Mouse (Mus musculus): ENCODE data around the gene Anks1b.

Anks1b gene

DNA sequence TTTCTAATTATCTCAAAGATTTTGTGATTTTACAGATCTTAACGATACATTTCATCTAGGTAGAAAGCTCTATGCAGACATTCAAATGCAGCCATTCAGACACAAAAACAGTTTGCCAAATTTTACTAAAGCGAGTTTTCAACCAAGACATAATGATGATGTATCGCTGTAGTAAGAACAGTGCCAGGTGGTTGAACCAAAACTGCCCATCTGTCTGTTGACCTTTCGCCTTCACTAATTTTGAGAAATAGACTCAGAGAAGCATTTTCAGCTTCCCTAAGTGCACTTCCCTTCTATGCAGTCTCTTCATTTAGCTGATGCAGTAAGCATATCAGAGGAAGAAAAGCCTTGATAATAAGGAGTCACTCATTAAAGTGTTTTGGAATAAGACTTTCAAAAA lies 527.1 kb downstream of the Anks1b start:
- DNase-seq, result no peak

DNA sequence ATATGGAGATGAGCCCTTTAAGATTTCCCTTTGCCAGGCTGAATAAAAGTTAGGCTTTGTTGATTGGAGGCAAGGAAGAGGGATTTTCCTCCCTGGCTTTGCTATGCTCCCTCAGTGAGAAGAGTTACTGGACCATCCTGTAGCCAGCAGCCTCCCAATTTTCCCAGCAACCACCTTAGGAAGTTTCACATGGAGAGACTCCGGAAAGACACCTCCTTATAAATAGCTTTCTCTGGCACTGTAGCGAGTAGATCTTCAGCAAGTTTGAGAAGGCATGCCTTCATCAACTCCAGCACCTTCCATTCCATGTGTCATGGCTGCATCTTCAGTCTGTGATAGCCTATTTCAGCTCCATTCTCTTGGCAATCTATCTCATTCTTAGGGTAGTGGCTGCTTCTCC lies 535.2 kb downstream of the Anks1b start:
- no peak for DNase-seq

DNA sequence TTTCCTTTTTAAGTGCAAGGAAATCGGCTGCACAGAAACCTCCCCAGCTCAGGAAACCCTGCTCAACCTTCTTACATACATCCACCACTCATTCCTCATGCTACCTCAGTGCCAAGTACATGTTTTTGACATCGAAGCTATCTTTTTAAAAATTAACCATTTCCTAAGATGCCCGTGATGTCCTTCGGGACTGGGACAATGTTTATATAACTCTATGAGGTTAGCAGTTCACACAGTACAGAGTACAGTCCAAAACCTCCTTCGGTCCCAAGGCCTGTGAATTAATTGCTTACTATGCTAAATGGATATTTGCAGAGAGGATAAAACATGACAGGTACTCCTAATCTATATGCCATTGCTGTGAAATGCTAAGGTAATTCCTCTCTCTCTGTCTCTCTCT lies 558.2 kb downstream of the Anks1b start:
- DNase-seq, result no peak

DNA sequence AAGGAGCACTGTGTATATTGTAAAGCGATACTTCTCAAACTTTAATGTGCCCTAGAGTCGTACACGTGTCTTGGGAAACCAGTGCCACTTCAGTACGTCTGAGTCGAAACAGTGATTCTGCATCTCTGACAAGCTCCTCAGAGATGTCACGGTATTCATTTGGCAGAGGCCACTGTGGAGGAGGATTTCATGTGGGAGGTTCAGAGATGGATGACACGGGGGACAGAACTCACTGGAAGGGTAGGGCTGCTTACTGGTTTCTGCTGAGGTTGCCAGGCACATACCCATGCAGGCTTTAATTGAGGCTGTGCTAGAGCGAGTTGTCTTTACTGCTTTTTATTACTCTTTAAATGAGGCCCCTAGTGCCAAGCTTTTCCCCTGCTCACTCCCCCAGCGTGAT lies 558.7 kb downstream of the Anks1b start:
- peak; percentile 12 for DNase-seq

DNA sequence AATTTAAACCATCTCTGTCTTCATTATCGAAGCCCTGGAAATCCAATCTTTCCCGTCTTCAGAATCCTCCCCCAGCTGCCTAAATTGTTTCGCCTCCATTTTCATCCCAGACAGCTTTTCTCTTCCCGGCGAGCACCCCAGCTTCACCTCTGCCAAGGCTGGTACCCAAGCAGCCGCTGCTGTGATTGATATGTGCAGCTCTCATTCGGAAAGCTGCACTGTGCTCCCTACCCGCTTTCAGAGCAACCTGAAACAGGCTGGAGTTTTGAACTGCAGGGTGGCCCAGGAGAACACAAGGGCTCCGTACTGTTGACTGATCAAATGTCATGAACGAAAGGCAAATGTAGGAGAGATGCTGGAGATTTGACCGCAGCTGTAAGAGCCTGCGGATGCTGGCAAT lies 559.2 kb downstream of the Anks1b start:
- no peak for DNase-seq

DNA sequence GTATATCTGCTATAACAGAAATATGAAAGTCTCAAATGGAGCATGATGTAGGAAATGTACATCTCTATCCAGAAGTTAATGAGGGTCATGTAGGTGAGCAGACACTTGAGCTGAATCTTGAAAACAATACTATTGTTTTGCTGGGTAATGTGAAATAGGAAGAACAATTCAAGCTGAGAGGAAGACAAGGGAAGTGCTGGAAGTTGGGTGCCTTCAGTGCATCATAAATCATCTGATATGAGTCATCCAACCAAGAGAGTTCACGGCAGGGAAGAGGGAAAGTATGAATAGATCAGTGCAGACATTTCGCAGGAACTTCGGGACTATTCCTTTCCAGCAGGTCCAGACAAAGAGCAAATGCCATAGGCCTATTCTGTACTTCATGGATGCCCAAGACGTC lies 567.7 kb downstream of the Anks1b start:
- DNase-seq, result no peak

DNA sequence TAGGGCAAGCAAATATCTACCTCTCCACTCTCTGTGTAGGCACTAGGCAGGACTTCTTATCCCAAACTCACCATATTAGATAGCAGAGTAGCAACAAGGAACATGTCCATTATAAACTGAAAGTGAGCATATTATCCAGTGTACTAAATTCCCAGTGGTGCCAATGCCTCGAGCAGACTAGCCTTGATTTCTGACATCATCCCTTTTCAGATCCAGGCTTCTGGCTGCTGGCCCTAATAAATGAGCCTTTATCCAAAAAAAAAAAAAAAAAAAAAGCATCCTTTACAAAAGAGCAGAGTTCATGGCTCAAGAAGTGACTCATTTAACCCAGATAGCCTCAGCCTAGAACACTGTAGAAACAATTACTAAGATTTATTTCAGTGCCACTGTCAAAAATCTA lies 568.3 kb downstream of the Anks1b start:
- DNase-seq, result no peak

DNA sequence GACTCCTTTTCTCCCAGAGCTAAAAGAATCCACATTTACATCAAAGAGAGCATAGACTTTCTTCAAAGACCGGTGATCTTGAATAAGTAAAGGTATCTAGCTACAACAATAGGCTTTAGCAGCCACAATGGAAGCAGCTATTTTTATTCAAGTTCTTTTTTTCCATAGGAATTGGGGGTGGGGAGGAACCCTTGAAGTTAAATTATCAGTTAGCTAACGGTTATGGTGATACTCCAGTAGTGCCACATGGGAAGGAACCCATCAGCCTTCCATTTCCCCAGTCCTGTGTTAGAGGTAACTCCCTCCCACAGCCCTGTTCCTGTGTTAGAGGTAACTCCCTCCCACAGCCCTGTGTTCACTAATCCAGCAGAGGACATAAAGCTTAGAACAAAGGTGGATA lies 591.6 kb downstream of the Anks1b start:
- no peak for DNase-seq

DNA sequence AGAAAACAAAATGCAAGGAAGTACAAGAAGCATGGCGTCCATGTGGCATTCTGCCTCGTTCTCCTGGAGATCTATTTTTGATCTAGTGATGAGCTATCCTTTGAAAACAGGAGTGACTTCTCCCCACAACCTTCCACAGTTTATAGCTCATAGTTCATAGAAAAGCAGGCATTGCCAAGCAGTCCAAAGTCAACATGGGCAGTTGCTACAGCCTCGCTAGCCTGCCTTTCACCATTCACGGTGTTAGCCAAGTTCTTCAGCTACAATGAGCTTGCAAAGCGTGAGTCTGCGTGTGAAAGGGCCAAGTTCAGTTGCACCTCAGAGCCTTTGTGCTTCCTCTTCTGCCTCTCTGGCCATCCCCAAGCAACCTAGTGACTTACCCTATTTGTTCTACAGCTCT lies 592.1 kb downstream of the Anks1b start:
- no peak for DNase-seq

DNA sequence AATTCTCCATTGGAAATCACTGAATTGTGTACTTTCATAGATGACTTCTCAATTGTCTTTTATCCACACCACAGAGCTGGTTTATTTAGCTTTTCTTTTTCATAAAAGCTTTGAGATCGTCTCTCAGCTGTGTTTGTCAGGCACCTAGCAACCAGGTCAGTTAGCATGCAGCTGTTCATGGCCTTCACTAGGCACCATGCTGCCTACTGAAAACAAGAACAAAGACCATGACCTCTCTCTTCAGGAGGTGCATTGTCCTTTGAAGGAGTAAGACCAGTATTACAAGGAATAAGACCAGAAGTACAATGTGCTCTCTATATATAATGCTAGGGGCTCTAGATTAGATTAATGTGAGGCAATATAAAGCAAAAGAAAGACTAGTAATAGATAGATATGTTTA lies 594.2 kb downstream of the Anks1b start:
- no peak for DNase-seq

DNA sequence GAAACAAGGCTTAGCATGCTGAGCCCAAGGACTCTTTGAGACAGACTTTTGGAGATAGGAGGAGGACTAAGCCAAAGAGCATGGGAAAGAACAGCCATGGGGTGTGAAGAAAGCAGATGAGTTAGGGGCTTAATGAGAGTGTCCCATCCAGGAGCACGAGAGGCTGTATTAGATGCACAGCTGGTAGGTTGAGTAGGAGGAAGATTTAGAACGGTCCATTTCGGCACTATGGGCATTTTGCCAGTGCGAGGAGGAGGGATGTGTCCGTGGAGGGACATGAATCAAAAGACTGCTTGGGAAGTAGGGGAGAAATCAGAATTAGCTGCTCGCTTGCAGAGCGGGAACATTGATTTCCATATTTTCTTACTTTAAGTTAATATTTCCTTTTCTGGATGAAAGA lies 620.1 kb downstream of the Anks1b start:
- DNase-seq, result no peak

DNA sequence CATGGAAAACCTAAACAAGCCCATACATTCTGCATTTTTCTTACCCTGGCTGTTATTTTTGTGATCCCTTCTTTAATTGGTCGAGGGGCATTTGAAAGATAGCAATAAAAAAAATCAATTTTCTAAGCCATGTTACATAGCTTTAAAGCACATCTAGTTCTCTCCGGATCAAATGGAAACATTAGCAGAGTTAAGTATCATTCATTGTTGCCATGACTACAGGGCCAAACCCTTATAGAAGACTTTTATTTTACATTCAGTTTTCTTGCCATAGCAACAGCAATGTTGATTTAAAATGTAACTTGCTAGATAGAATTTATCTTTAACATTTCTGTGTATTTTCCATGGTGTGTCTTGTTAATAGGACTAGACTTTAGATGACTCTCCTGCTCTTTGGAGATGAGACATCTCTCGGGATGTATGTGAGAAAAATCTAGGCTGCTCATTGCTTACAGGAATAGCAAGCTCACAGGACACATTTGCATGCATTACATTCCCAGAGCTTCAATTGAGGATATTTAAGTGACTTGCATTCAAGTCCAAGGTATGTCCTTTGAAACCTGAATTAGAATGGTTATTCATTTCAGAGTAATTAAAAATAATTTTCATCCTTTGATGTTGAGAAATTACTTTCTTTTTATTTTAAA lies 620.8 kb downstream of the Anks1b start:
- no peak for DNase-seq

DNA sequence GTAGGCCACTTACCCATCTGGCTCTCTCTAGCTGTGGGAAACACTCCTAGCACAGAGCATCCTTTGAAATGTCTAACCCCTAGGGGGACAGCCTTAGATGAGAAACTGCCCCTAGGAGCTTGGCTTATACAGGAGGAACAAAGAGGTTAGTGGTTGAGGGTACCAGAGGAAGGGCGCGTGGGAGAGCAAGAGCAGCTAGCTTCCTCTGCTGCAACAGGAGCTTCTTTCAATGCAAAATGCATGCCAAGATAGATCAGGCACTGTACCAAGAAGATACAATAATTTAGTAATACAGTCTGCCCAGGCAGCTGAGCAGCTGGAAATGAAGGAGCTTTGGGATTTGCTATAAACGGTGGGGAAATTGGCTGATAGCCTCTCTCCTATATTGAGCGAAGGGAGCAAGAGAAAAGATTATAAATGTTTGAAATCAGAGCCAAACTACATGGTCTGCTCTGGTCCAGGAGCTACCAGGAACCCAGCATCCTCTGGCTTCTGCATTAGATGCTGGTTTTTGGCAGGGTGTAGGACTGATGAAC lies 621.7 kb downstream of the Anks1b start:
- peak; percentile 22 for DNase-seq

DNA sequence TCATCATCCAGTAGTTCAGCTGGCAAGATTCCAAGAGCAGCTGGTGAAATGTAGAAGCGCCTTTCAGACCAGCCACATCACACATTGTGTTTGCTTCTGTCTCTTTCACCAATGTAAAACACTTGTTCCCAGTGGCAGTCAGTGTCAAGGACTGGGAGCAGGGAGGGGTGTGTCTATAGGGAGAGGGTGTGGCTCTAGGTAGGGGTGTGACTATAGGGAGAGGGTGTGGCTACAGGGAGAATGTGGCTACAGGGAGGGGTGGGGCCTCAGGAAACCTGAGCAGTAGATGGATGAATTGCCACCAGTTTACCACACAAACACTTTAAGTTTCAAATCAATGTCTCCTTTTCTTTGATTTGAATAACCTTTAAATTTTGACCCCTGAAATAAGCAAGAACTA lies 634.3 kb downstream of the Anks1b start:
- no peak for DNase-seq

DNA sequence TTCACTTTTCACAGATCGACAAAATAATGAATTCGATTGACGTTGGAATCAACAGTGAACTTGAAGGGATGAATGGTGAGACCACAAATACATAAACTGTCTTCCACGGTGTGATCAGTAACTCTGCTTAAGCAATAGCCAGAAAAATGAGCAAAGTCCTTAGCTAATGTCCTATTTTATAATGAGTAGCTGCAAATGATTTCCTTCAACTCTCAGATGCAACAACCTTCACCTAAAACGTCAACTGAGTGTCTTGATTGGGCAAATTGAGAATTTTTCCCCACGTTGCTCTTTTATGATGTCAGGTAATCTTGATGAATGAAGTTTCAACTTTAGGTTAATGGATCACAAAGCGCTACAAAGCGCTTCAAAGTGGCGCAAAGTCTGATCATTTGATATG lies 639.5 kb downstream of the Anks1b start:
- no peak for DNase-seq

DNA sequence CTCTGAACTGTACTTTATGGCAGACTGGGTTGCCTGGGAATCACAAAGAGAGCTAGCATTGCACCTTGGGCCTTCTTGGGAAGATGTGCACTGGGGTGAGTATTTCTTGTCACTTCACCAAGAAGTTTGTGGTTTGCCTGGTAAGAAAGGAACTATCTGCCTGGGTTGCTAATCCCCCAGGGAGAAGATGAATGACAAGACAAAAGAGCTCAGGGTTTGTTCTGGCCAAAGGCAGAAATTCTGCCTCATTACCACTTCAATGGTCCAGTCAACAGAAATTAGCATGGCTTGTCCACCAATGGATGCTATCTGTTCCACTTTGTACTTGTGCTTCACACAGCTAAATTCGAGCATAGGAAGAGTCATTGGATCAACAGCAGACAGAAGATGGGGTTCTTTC lies 658.5 kb downstream of the Anks1b start:
- peak; percentile 46 for DNase-seq

DNA sequence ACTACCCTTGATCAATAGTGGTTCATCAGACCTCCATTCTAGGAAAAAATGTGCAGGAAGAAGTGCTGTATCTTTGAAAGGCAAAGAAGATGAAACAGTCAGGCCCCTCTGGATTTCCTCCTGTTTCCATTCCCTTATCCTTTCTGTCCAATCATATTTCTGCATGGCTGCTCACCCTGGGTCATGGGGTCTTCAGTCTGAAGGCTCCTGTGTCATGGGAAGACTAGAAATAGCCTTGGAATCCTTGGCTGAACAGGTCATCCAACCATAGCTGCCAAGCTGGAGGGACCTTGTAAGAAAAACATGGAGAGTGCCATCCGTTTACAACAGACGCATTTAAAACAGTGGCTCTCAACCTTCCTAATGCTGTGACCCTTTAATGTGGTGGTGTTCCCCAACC lies 662.1 kb downstream of the Anks1b start:
- no peak for DNase-seq

DNA sequence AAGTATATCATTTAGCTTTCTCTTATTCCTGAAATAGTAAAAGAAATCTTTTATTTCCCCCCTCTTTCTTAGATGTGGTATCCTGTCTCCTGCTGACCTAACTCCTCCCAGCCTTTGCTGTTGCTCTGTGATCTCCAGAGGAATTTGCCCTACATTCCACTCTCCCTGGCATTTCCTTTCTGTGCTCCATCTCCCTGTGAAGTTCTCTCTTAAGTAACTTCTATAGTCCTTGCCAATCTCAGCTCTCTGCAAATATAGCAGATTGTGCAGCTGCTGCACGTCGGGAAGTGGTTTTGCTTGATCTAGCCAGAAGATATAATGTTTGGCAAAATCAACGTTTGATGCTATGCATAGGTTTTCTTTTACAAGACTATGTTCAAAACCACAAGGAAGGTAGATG lies 673.3 kb downstream of the Anks1b start:
- no peak for DNase-seq

DNA sequence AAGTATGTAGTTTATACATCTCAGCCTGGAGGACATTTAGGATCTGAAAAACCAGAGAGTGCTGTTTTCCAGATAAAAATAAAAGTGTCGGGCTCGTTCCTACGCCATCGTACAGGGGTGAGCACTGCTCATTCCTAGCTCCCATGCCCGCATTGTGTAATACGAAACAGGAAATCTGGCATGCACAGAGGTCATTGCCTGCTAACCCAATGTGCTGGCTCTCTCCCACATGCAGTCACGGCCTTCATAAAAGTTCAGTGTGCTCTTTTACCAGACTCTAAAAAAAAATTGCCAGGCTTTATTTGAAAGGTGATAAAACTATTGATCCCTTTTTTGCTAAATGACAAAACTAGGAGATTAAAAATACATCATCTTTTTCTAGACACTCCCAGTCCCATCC lies 689.6 kb downstream of the Anks1b start:
- DNase-seq, result no peak

DNA sequence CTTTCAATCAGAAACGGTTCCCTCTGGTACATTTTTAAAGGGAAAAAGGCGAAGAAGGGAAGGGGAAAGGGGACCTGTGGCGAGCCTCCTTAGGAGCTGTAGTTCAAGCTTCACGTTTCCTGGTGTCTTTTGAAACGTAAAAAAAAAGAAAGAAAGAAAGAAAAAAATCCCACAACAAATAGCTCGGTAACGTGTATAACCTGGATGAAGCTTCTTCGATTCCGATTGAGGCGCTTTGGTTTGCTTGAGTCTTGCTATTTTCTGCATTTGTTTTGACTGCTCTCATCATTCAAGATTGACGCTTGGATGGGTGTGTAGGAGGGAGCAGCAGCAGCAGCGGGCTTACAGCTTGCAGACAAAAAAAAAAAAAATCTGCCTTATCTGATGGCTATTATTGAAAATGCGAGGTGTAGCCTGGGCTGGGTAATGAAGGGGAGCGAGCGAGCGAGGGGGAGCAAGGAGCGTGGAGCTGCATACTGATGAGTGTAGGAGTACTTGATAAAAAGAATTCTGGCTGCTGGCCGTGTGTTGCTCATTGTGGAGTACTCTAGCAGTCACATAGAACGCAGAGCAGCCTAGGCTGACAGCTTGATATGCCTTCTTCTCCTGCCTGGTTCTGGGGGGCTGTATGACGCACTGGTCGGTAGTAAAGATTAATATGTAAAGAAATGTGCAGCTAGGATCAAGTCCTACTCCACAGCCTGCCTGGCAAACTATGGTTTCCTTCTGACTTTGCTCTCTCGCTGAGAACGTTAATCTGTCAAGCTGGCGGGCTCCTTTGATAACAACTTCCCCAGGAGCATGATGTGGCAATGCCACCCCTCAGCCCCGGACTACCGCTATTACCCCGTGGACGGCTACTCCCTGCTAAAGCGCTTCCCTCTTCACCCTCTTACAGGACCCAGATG lies 703.1 kb downstream of the Anks1b start:
- DNase-seq, result peak; percentile 44

DNA sequence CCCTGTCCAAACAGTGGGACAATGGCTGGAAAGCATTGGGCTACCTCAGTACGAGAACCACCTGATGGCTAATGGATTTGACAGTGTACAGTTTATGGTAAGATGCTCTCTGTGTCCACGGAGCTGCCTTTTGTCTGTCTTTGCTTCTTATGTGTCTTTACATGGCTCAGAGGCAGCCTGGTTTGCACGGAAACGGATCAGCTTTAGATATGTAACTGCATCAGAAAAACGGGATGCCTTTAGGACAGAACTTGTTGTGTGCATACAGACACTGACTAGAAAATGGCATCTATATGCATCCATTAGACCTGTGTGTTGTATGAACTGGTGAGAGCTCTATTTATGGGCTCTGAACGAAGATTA lies 703.8 kb downstream of the Anks1b start:
- no peak for DNase-seq

DNA sequence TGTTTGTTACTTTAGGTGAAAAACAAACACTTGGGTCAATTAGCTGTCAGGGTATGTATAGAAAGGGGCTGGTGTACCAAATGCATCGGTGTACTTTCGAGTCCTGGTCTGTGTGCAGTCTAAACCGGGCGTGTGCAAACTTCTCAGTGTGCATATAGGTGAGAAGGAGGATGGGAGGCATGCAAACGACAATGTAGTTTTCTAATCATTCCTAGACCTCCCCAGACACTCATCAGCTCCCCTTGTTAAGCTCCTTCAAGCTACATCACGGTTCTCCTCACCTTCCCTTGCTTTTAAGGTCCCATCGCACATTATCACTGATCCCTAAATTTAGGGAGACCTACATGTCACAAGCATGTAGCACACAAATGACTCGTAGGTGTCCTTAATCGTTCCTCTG lies 704.5 kb downstream of the Anks1b start:
- no peak for DNase-seq

DNA sequence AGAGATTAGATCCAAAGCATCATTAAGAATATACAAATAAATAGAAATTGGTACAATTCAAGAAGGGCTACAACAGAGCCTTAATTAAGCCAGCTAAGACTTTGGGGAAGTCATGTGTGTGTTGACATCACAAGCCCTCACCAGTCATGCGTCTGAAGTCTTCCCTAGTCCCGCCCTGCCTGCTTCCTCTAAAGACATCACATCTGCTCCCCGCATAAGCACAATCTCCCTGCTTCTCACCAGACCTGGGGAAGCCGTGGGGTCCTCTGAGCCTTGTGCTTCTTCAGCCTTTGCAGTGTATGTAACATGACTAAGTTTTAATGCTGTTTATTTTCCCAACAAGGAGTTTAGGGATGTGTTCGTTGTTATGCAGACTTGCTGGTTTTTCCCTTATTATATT lies 706.7 kb downstream of the Anks1b start:
- no peak for DNase-seq

DNA sequence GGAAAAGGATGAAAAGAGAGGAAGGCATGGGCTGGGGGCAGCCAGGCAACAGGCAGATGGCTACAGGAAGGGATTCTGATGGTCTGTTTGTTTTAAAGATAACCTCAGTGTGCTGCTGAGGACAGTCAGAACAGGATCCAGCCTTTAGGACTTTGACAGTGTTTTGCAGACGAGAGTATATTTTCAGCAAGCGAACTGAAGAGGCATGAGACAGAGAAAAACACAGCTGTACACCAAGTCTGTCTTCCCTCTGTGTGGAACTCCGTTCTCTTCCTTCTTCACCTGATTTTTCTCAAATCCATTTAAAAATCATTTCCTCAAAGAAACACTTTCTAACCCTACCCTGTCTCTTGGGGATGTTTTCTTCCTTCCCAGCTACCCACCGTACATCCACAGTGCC lies 710.7 kb downstream of the Anks1b start:
- no peak for DNase-seq

DNA sequence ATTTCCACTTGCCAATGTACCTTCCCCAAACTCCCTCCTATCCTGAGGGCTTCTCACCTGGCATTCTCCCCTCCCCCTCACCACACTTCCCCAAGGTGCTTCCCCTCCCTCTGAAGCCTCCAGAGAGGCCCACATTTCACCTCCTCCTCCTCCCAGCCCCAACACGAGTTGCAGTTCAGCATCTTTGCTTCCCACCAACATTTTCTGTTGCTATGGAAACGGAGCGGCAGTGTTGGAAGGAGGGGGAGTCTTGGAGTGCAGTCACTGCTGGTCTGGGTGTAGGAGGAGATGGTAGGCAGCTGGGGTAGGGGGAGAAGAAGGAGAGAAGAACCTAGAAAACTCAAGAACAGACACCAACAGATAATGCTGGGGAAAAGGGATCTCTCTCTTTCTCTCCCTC lies 722.8 kb downstream of the Anks1b start:
- peak; percentile 82 for DNase-seq

Measured in retina, postnatal 1 day (tissue).